Mouse (Mus musculus) kidney, postnatal 4 days (tissue): Measurements from ENCODE around the gene Neb.
"Not testable (repeated sequence)": the region's sequence is repeated elsewhere in the genome, so short reads cannot be mapped to it uniquely, and the experiment has no call there.

ENCODE experiments used
- DNase-seq, 2 experiments: peaks; one replicate each; pipeline ENCODE4 v3.0.0; 2021; ENCODE audit warnings: mixed read lengths in 2 of 2

The Neb gene

GRCm38 (mm10) chr2:52177184-52177583, 201.1 kb downstream of the Neb start:
- DNase-seq = no peak

- DNase-seq = no peak
Observed at GRCm38 (mm10) chr2:52176537-52176936, 201.7 kb downstream of the Neb start.

GRCm38 (mm10) chr2:52174951-52175350, 203.3 kb downstream of the Neb start:
- peak; percentile 3 to 10 for DNase-seq

- DNase-seq = no peak
Observed at GRCm38 (mm10) chr2:52169243-52170005, 208.8 kb downstream of the Neb start.

- no peak for DNase-seq
Observed at GRCm38 (mm10) chr2:52153064-52153463, 225.2 kb downstream of the Neb start.

- peak; percentile 5 to 8 for DNase-seq
Observed at GRCm38 (mm10) chr2:52133351-52133750, 244.9 kb downstream of the Neb start.

GRCm38 (mm10) chr2:52131370-52131769, 246.9 kb downstream of the Neb start:
- not testable (repeated sequence) for DNase-seq

- no peak for DNase-seq
Observed at GRCm38 (mm10) chr2:52114086-52114485, 264.2 kb downstream of the Neb start.
